Mouse (Mus musculus): ENCODE results near the gene Tcte3. TPM values are rescaled to one million over a fixed set of nuclear protein-coding genes. Genes with fewer than 3 reads are reported as not detected.
A peak's percentile ranks its signal among the peaks of the same experiment; 100 is the strongest.
"Not testable (repeated sequence)": the region's sequence is repeated elsewhere in the genome, so short reads cannot be mapped to it uniquely, and the experiment has no call there.

Gene Tcte3
- polyA plus RNA-seq (2015; fragmentation: Nextera tagmentation; extraction: Ambion mirVana) = 1.4 TPM in 1 of 2 replicates, not detected in the other

GRCm38 (mm10) chr17:15041175-15041729 is at the start of gene Tcte3, which contains the start of the genes Ermard and Gm3448:
Tcte3 (minus strand) TSS chr17:15041488.
Ermard (plus strand) TSS chr17:15041208.
Gm3448 (minus strand) TSS chr17:15041537.
- 0% methylated on average over 11 of the region's 56 CpGs for WGBS
- peak; percentile 98 for ATAC-seq
- not testable (repeated sequence) for H3K9ac ChIP-seq (ENCODE audit: low read depth, low read length)

GRCm38 (mm10) chr17:15088591-15089001 is 47.3 kb upstream of the Tcte3 start:
- Histone ChIP-seq H3K4me2 (ENCODE audit: low read depth, low read length) (no peak overlapping the region), H3K27me3 (replicated peaks; ENCODE audit: control insufficient read depth, insufficient read depth, low read length) (no peaks in the 10 kb centered on the region), H3K4me3 (ENCODE audit: low read length) (no peak overlapping the region), H3K9me3 (ENCODE audit: control insufficient read depth, low read length) (no peaks in the 10 kb centered on the region), H3K36me3 (ENCODE audit: control insufficient read depth, insufficient read depth, low read length) (no peaks in the 10 kb centered on the region), H3K4me1 (ENCODE audit: control insufficient read depth, insufficient read depth, low read length) (peaks cover 15% of the 10 kb centered on the region), H3K27ac (ENCODE audit: low read length) (no peak overlapping the region), H3K9ac (ENCODE audit: low read depth, low read length) (no peak overlapping the region)
- ATAC-seq = peak; percentile 24; the same call in 1 of the 2 replicates
- WGBS = 24% methylated on average over 8 of the region's 8 CpGs

More at GRCm38 (mm10) chr17:15041175-15041729, at the start of gene Tcte3, which contains the start of the genes Ermard and Gm3448:
- not testable (repeated sequence) for H3K27me3 ChIP-seq (replicated peaks; ENCODE audit: control insufficient read depth, insufficient read depth, low read length); H3K9me3 ChIP-seq (ENCODE audit: control insufficient read depth, low read length); H3K4me3 ChIP-seq (ENCODE audit: low read length); H3K27ac ChIP-seq (ENCODE audit: low read length); H3K36me3 ChIP-seq (ENCODE audit: control insufficient read depth, insufficient read depth, low read length); H3K4me1 ChIP-seq (ENCODE audit: control insufficient read depth, insufficient read depth, low read length); H3K4me2 ChIP-seq (ENCODE audit: low read depth, low read length)

- no peak overlapping the region for H3K4me2 ChIP-seq (ENCODE audit: low read depth, low read length)
- H3K27ac ChIP-seq (ENCODE audit: low read length) = no peak overlapping the region
- WGBS = 44% methylated on average over 2 of the region's 2 CpGs
- no peaks in the 10 kb centered on the region for H3K36me3 ChIP-seq (ENCODE audit: control insufficient read depth, insufficient read depth, low read length)
- H3K4me3 ChIP-seq (ENCODE audit: low read length) = no peak overlapping the region
- peak; percentile 82 for ATAC-seq
- no peak overlapping the region for H3K9ac ChIP-seq (ENCODE audit: low read depth, low read length)
- no peaks in the 10 kb centered on the region for H3K9me3 ChIP-seq (ENCODE audit: control insufficient read depth, low read length)
- peaks cover 13% of the 10 kb centered on the region for H3K4me1 ChIP-seq (ENCODE audit: control insufficient read depth, insufficient read depth, low read length)
- H3K27me3 ChIP-seq (replicated peaks; ENCODE audit: control insufficient read depth, insufficient read depth, low read length) = no peaks in the 10 kb centered on the region
These were observed 46.9 kb upstream of the Tcte3 start for GRCm38 (mm10) chr17:15088166-15088565.

GRCm38 (mm10) chr17:15085006-15085405 is 43.7 kb upstream of the Tcte3 start:
- WGBS = 73% methylated on average over 2 of the region's 2 CpGs

GRCm38 (mm10) chr17:15084226-15084848 is 43.0 kb upstream of the Tcte3 start:
- Histone ChIP-seq H3K4me1 (ENCODE audit: control insufficient read depth, insufficient read depth, low read length) (peaks cover 20% of the 10 kb centered on the region), H3K4me3 (ENCODE audit: low read length) (no peak overlapping the region), H3K36me3 (ENCODE audit: control insufficient read depth, insufficient read depth, low read length) (no peaks in the 10 kb centered on the region), H3K9ac (ENCODE audit: low read depth, low read length) (no peak overlapping the region), H3K27me3 (replicated peaks; ENCODE audit: control insufficient read depth, insufficient read depth, low read length) (no peaks in the 10 kb centered on the region), H3K9me3 (ENCODE audit: control insufficient read depth, low read length) (no peaks in the 10 kb centered on the region), H3K27ac (ENCODE audit: low read length) (no peak overlapping the region), H3K4me2 (ENCODE audit: low read depth, low read length) (no peak overlapping the region)
- ATAC-seq = peak; percentile 11; the same call in 1 of the 2 replicates
- WGBS = 60% methylated on average over 13 of the region's 13 CpGs

More at GRCm38 (mm10) chr17:15085006-15085405, 43.7 kb upstream of the Tcte3 start:
- peak; percentile 72 for ATAC-seq
- no peak overlapping the region for H3K4me2 ChIP-seq (ENCODE audit: low read depth, low read length)
- H3K36me3 ChIP-seq (ENCODE audit: control insufficient read depth, insufficient read depth, low read length) = no peaks in the 10 kb centered on the region
- H3K27ac ChIP-seq (ENCODE audit: low read length) = no peak overlapping the region
- no peak overlapping the region for H3K4me3 ChIP-seq (ENCODE audit: low read length)
- H3K4me1 ChIP-seq (ENCODE audit: control insufficient read depth, insufficient read depth, low read length) = peaks cover 20% of the 10 kb centered on the region
- no peaks in the 10 kb centered on the region for H3K9me3 ChIP-seq (ENCODE audit: control insufficient read depth, low read length)
- H3K27me3 ChIP-seq (replicated peaks; ENCODE audit: control insufficient read depth, insufficient read depth, low read length) = no peaks in the 10 kb centered on the region
- no peak overlapping the region for H3K9ac ChIP-seq (ENCODE audit: low read depth, low read length)

- Histone ChIP-seq H3K9me3 (ENCODE audit: control insufficient read depth, low read length) (no peaks in the 10 kb centered on the region), H3K4me2 (ENCODE audit: low read depth, low read length) (no peak overlapping the region), H3K27ac (ENCODE audit: low read length) (peak overlapping the region; percentile 52; the same call in 1 of the 2 replicates), H3K4me3 (ENCODE audit: low read length) (no peak overlapping the region), H3K9ac (ENCODE audit: low read depth, low read length) (0 out of 2 replicates have a peak overlapping the region, but pooled peaks have one; percentile 4), H3K27me3 (replicated peaks; ENCODE audit: control insufficient read depth, insufficient read depth, low read length) (no peaks in the 10 kb centered on the region), H3K4me1 (ENCODE audit: control insufficient read depth, insufficient read depth, low read length) (peaks cover 34% of the 10 kb centered on the region), H3K36me3 (ENCODE audit: control insufficient read depth, insufficient read depth, low read length) (no peaks in the 10 kb centered on the region)
- peak; percentile 64 for ATAC-seq
- WGBS = 23% methylated on average over 2 of the region's 2 CpGs
These were observed 36.2 kb upstream of the Tcte3 start for GRCm38 (mm10) chr17:15077536-15077935.

- H3K4me3 ChIP-seq (ENCODE audit: low read length) = no peak overlapping the region
- no peaks in the 10 kb centered on the region for H3K9me3 ChIP-seq (ENCODE audit: control insufficient read depth, low read length)
- H3K27me3 ChIP-seq (replicated peaks; ENCODE audit: control insufficient read depth, insufficient read depth, low read length) = no peaks in the 10 kb centered on the region
- ATAC-seq = peak; percentile 78
- H3K9ac ChIP-seq (ENCODE audit: low read depth, low read length) = no peak overlapping the region
- no peaks in the 10 kb centered on the region for H3K36me3 ChIP-seq (ENCODE audit: control insufficient read depth, insufficient read depth, low read length)
- H3K4me2 ChIP-seq (ENCODE audit: low read depth, low read length) = no peak overlapping the region
- WGBS = 59% methylated on average over 8 of the region's 8 CpGs
- H3K27ac ChIP-seq (ENCODE audit: low read length) = peak overlapping the region; percentile 54
- H3K4me1 ChIP-seq (ENCODE audit: control insufficient read depth, insufficient read depth, low read length) = peaks cover 28% of the 10 kb centered on the region
These were observed 33.7 kb upstream of the Tcte3 start for GRCm38 (mm10) chr17:15075033-15075432.

GRCm38 (mm10) chr17:15072211-15072610 is 30.9 kb upstream of the Tcte3 start:
- ATAC-seq = no peak
- no peak overlapping the region for H3K4me3 ChIP-seq (ENCODE audit: low read length)
- H3K27ac ChIP-seq (ENCODE audit: low read length) = no peak overlapping the region
- no peak overlapping the region for H3K4me2 ChIP-seq (ENCODE audit: low read depth, low read length)
- H3K36me3 ChIP-seq (ENCODE audit: control insufficient read depth, insufficient read depth, low read length) = no peaks in the 10 kb centered on the region
- 75% methylated on average over 2 of the region's 2 CpGs for WGBS
- H3K4me1 ChIP-seq (ENCODE audit: control insufficient read depth, insufficient read depth, low read length) = peaks cover 30% of the 10 kb centered on the region
- no peaks in the 10 kb centered on the region for H3K27me3 ChIP-seq (replicated peaks; ENCODE audit: control insufficient read depth, insufficient read depth, low read length)
- no peaks in the 10 kb centered on the region for H3K9me3 ChIP-seq (ENCODE audit: control insufficient read depth, low read length)
- H3K9ac ChIP-seq (ENCODE audit: low read depth, low read length) = no peak overlapping the region

GRCm38 (mm10) chr17:15069124-15069523 is 27.8 kb upstream of the Tcte3 start:
- Histone ChIP-seq H3K9me3 (ENCODE audit: control insufficient read depth, low read length) (no peaks in the 10 kb centered on the region), H3K4me1 (ENCODE audit: control insufficient read depth, insufficient read depth, low read length) (peaks cover 19% of the 10 kb centered on the region), H3K27ac (ENCODE audit: low read length) (peak overlapping the region; percentile 48; the same call in 1 of the 2 replicates), H3K4me3 (ENCODE audit: low read length) (no peak overlapping the region), H3K4me2 (ENCODE audit: low read depth, low read length) (no peak overlapping the region), H3K27me3 (replicated peaks; ENCODE audit: control insufficient read depth, insufficient read depth, low read length) (no peaks in the 10 kb centered on the region), H3K9ac (ENCODE audit: low read depth, low read length) (no peak overlapping the region), H3K36me3 (ENCODE audit: control insufficient read depth, insufficient read depth, low read length) (no peaks in the 10 kb centered on the region)
- ATAC-seq = no peak
- WGBS = 38% methylated on average over 2 of the region's 2 CpGs
